Mouse (Mus musculus): ENCODE results near the gene Rapgef3. TPM values are rescaled to one million over a fixed set of nuclear protein-coding genes. Genes with fewer than 3 reads are reported as not detected.
A peak's percentile ranks its signal among the peaks of the same experiment; 100 is the strongest.

The Rapgef3 gene
- polyA plus RNA-seq, 1 experiment from 2014 or later: 5.5 TPM

- H3K27ac ChIP-seq (ENCODE audit: low read depth, low read length): no peak overlapping the region
- H3K4me2 ChIP-seq (ENCODE audit: low read depth, low read length, severe bottlenecking): no peak overlapping the region
- 83% methylated on average over 15 of the region's 15 CpGs for WGBS
Observed at GRCm38 (mm10) chr15:97721008-97721701, 46.6 kb downstream of the Rapgef3 start.

GRCm38 (mm10) chr15:97720026-97720675 is 47.6 kb downstream of the Rapgef3 start:
- Histone ChIP-seq H3K27me3 (ENCODE audit: control insufficient read depth, insufficient read depth, low read length) (no peaks in the 10 kb centered on the region), H3K36me3 (ENCODE audit: control insufficient read depth, insufficient read depth, low read length) (no peaks in the 10 kb centered on the region), H3K4me1 (replicated peaks; ENCODE audit: control insufficient read depth, insufficient read depth, low read length) (no peaks in the 10 kb centered on the region), H3K27ac (ENCODE audit: low read depth, low read length) (no peak overlapping the region), H3K4me2 (ENCODE audit: low read depth, low read length, severe bottlenecking) (no peak overlapping the region), H3K4me3 (ENCODE audit: low read depth, low read length) (no peak overlapping the region), H3K9me3 (ENCODE audit: control insufficient read depth, low read length) (no peaks in the 10 kb centered on the region), H3K9ac (ENCODE audit: low read length) (no peak overlapping the region)
- 83% methylated on average over 12 of the region's 12 CpGs for WGBS
- ATAC-seq (replicated peaks; ENCODE audit: low FRiP score) (no peak), DNase-seq (ENCODE audit: low spot score) (no peak)

More at GRCm38 (mm10) chr15:97721008-97721701, 46.6 kb downstream of the Rapgef3 start:
- no peak overlapping the region for H3K4me3 ChIP-seq (ENCODE audit: low read depth, low read length)
- H3K9ac ChIP-seq (ENCODE audit: low read length): no peak overlapping the region
- H3K4me1 ChIP-seq (replicated peaks; ENCODE audit: control insufficient read depth, insufficient read depth, low read length): no peaks in the 10 kb centered on the region
- H3K9me3 ChIP-seq (ENCODE audit: control insufficient read depth, low read length): no peaks in the 10 kb centered on the region
- ATAC-seq (replicated peaks; ENCODE audit: low FRiP score): no peak
- no peaks in the 10 kb centered on the region for H3K36me3 ChIP-seq (ENCODE audit: control insufficient read depth, insufficient read depth, low read length)
- H3K27me3 ChIP-seq (ENCODE audit: control insufficient read depth, insufficient read depth, low read length): no peaks in the 10 kb centered on the region
- DNase-seq (ENCODE audit: low spot score): no peak

GRCm38 (mm10) chr15:97719494-97719893 is 48.3 kb downstream of the Rapgef3 start:
- H3K4me3 ChIP-seq (ENCODE audit: low read depth, low read length): no peak overlapping the region
- ATAC-seq (replicated peaks; ENCODE audit: low FRiP score) (no peak), DNase-seq (ENCODE audit: low spot score) (no peak)
- no peak overlapping the region for H3K27ac ChIP-seq (ENCODE audit: low read depth, low read length)
- 95% methylated on average over 12 of the region's 12 CpGs for WGBS
- H3K4me2 ChIP-seq (ENCODE audit: low read depth, low read length, severe bottlenecking): no peak overlapping the region
- H3K27me3 ChIP-seq (ENCODE audit: control insufficient read depth, insufficient read depth, low read length): no peaks in the 10 kb centered on the region
- H3K36me3 ChIP-seq (ENCODE audit: control insufficient read depth, insufficient read depth, low read length): no peaks in the 10 kb centered on the region
- no peaks in the 10 kb centered on the region for H3K4me1 ChIP-seq (replicated peaks; ENCODE audit: control insufficient read depth, insufficient read depth, low read length)
- H3K9ac ChIP-seq (ENCODE audit: low read length): no peak overlapping the region
- no peaks in the 10 kb centered on the region for H3K9me3 ChIP-seq (ENCODE audit: control insufficient read depth, low read length)

- WGBS: 87% methylated on average over 8 of the region's 8 CpGs
- Histone ChIP-seq H3K4me3 (ENCODE audit: low read depth, low read length) (no peak overlapping the region), H3K9ac (ENCODE audit: low read length) (no peak overlapping the region), H3K9me3 (ENCODE audit: control insufficient read depth, low read length) (no peaks in the 10 kb centered on the region), H3K27ac (ENCODE audit: low read depth, low read length) (no peak overlapping the region), H3K4me1 (replicated peaks; ENCODE audit: control insufficient read depth, insufficient read depth, low read length) (no peaks in the 10 kb centered on the region), H3K27me3 (ENCODE audit: control insufficient read depth, insufficient read depth, low read length) (no peaks in the 10 kb centered on the region), H3K4me2 (ENCODE audit: low read depth, low read length, severe bottlenecking) (no peak overlapping the region), H3K36me3 (ENCODE audit: control insufficient read depth, insufficient read depth, low read length) (no peaks in the 10 kb centered on the region)
- ATAC-seq (replicated peaks; ENCODE audit: low FRiP score) (no peak), DNase-seq (ENCODE audit: low spot score) (no peak)
Observed at GRCm38 (mm10) chr15:97718535-97719155, 49.1 kb downstream of the Rapgef3 start.

GRCm38 (mm10) chr15:97717861-97718534 is 49.8 kb downstream of the Rapgef3 start:
- Histone ChIP-seq H3K27ac (ENCODE audit: low read depth, low read length) (no peak overlapping the region), H3K4me3 (ENCODE audit: low read depth, low read length) (no peak overlapping the region), H3K9me3 (ENCODE audit: control insufficient read depth, low read length) (no peaks in the 10 kb centered on the region), H3K4me1 (replicated peaks; ENCODE audit: control insufficient read depth, insufficient read depth, low read length) (no peaks in the 10 kb centered on the region), H3K36me3 (ENCODE audit: control insufficient read depth, insufficient read depth, low read length) (no peaks in the 10 kb centered on the region), H3K27me3 (ENCODE audit: control insufficient read depth, insufficient read depth, low read length) (no peaks in the 10 kb centered on the region), H3K9ac (ENCODE audit: low read length) (no peak overlapping the region), H3K4me2 (ENCODE audit: low read depth, low read length, severe bottlenecking) (no peak overlapping the region)
- DNase-seq (ENCODE audit: low spot score) (peak; percentile 77), ATAC-seq (replicated peaks; ENCODE audit: low FRiP score) (0 out of 2 replicates have a peak, but pooled peaks have one; percentile 30)
- WGBS: 34% methylated on average over 12 of the region's 12 CpGs

- Histone ChIP-seq H3K27me3 (ENCODE audit: control insufficient read depth, insufficient read depth, low read length) (no peaks in the 10 kb centered on the region), H3K9ac (ENCODE audit: low read length) (no peak overlapping the region), H3K36me3 (ENCODE audit: control insufficient read depth, insufficient read depth, low read length) (no peaks in the 10 kb centered on the region), H3K9me3 (ENCODE audit: control insufficient read depth, low read length) (no peaks in the 10 kb centered on the region), H3K4me1 (replicated peaks; ENCODE audit: control insufficient read depth, insufficient read depth, low read length) (no peaks in the 10 kb centered on the region), H3K4me3 (ENCODE audit: low read depth, low read length) (no peak overlapping the region), H3K4me2 (ENCODE audit: low read depth, low read length, severe bottlenecking) (no peak overlapping the region), H3K27ac (ENCODE audit: low read depth, low read length) (no peak overlapping the region)
- DNase-seq (ENCODE audit: low spot score): no peak
- 94% methylated on average over 11 of the region's 11 CpGs for WGBS
- no peak for ATAC-seq (replicated peaks; ENCODE audit: low FRiP score)
Observed at GRCm38 (mm10) chr15:97716782-97717181, 51.0 kb downstream of the Rapgef3 start.

GRCm38 (mm10) chr15:97715734-97716133 is 52.0 kb downstream of the Rapgef3 start:
- H3K4me3 ChIP-seq (ENCODE audit: low read depth, low read length): no peak overlapping the region
- H3K27me3 ChIP-seq (ENCODE audit: control insufficient read depth, insufficient read depth, low read length): no peaks in the 10 kb centered on the region
- H3K9ac ChIP-seq (ENCODE audit: low read length): no peak overlapping the region
- H3K4me1 ChIP-seq (replicated peaks; ENCODE audit: control insufficient read depth, insufficient read depth, low read length): no peaks in the 10 kb centered on the region
- no peak overlapping the region for H3K4me2 ChIP-seq (ENCODE audit: low read depth, low read length, severe bottlenecking)
- H3K27ac ChIP-seq (ENCODE audit: low read depth, low read length): no peak overlapping the region
- DNase-seq (ENCODE audit: low spot score) (no peak), ATAC-seq (replicated peaks; ENCODE audit: low FRiP score) (no peak)
- WGBS: 91% methylated on average over 1 of the region's 1 CpGs
- H3K9me3 ChIP-seq (ENCODE audit: control insufficient read depth, low read length): no peaks in the 10 kb centered on the region
- H3K36me3 ChIP-seq (ENCODE audit: control insufficient read depth, insufficient read depth, low read length): no peaks in the 10 kb centered on the region

GRCm38 (mm10) chr15:97715083-97715482 is 52.7 kb downstream of the Rapgef3 start:
- Histone ChIP-seq H3K9me3 (ENCODE audit: control insufficient read depth, low read length) (no peaks in the 10 kb centered on the region), H3K27me3 (ENCODE audit: control insufficient read depth, insufficient read depth, low read length) (no peaks in the 10 kb centered on the region), H3K36me3 (ENCODE audit: control insufficient read depth, insufficient read depth, low read length) (no peaks in the 10 kb centered on the region), H3K4me1 (replicated peaks; ENCODE audit: control insufficient read depth, insufficient read depth, low read length) (no peaks in the 10 kb centered on the region), H3K4me2 (ENCODE audit: low read depth, low read length, severe bottlenecking) (no peak overlapping the region), H3K27ac (ENCODE audit: low read depth, low read length) (no peak overlapping the region), H3K9ac (ENCODE audit: low read length) (no peak overlapping the region), H3K4me3 (ENCODE audit: low read depth, low read length) (no peak overlapping the region)
- 89% methylated on average over 8 of the region's 8 CpGs for WGBS
- DNase-seq (ENCODE audit: low spot score) (no peak), ATAC-seq (replicated peaks; ENCODE audit: low FRiP score) (no peak)

Data from forebrain, embryonic 11.5 days (tissue).